ENCODE assay signal across 17 mouse cellular contexts in genomic region chr10:44078799-44079521, GRCm38 (mm10).
DNase-seq lines count a peak whose midpoint lies in the region; ATAC-seq lines count a peak whose summit lies in the region.
"Had no signal": no experiment of that assay in that cellular context is flagged by ENCODE, and none has a peak within 500 bp of the region (broad histone marks: within the 10 kb centered on the region; RNA-seq: fewer than 3 reads in every experiment).

No protein-coding gene starts in this region.

- 52% methylated on average over 6 of the region's 6 CpGs for WGBS in limb, embryonic 15.5 days
- 73% methylated on average over 6 of the region's 6 CpGs for WGBS in limb, embryonic 10.5 days
- WGBS in hindbrain, embryonic 16.5 days: 84% methylated on average over 6 of the region's 6 CpGs

- H3K4me1 ChIP-seq in limb, embryonic 15.5 days: no peaks in the 10 kb centered on the region
- no peaks in the 10 kb centered on the region for H3K4me1 ChIP-seq in limb, embryonic 10.5 days
- H3K4me1 ChIP-seq in hindbrain, embryonic 16.5 days (ENCODE audit: control insufficient read depth, insufficient read depth, low read depth, low read length): no peaks in the 10 kb centered on the region
- H3K4me1 ChIP-seq: embryonic facial prominence, embryonic 13.5 days; heart, embryonic 12.5 days; megakaryocyte, embryonic 14.5 days had no signal

- no peak for DNase-seq in limb, embryonic 10.5 days (ENCODE audit: low spot score)
- DNase-seq in 416B (ENCODE audit: low read depth): peak; percentile 89
- DNase-seq in Muller cell, postnatal 12 days (ENCODE audit: inconsistent ontology term): peak; percentile 83
- DNase-seq in fat pad, adult 2 months (ENCODE audit: extremely low read depth, low read depth, low spot score): peak; percentile 65
- DNase-seq in gastrocnemius, postnatal 14 days: no peak
- DNase-seq: cerebellum, postnatal 25 days; forebrain, postnatal 0 days; gastrocnemius, postnatal 25 days; kidney, postnatal 25 days; lung, embryonic 14.5 days; thymus, postnatal 25 days had no signal

- no peak overlapping the region for H3K4me3 ChIP-seq in limb, embryonic 15.5 days
- H3K4me3 ChIP-seq in limb, embryonic 10.5 days: no peak overlapping the region
- no peak overlapping the region for H3K4me3 ChIP-seq in hindbrain, embryonic 16.5 days (ENCODE audit: low read length)
- H3K4me3 ChIP-seq: embryonic facial prominence, embryonic 13.5 days; heart, embryonic 12.5 days; megakaryocyte, embryonic 14.5 days had no signal

- no peak overlapping the region for H3K4me2 ChIP-seq in limb, embryonic 15.5 days
- no peak overlapping the region for H3K4me2 ChIP-seq in hindbrain, embryonic 16.5 days (ENCODE audit: low read length)
- H3K4me2 ChIP-seq: embryonic facial prominence, embryonic 13.5 days; heart, embryonic 12.5 days; lung, embryonic 14.5 days had no signal

- no peaks in the 10 kb centered on the region for H3K27me3 ChIP-seq in limb, embryonic 15.5 days
- no peaks in the 10 kb centered on the region for H3K27me3 ChIP-seq in limb, embryonic 10.5 days (ENCODE audit: low read depth, poor library complexity, severe bottlenecking)
- H3K27me3 ChIP-seq in hindbrain, embryonic 16.5 days (replicated peaks; ENCODE audit: control insufficient read depth, insufficient read depth, low read length): no peaks in the 10 kb centered on the region
- H3K27me3 ChIP-seq: embryonic facial prominence, embryonic 13.5 days; heart, embryonic 12.5 days had no signal

- H3K27ac ChIP-seq in limb, embryonic 15.5 days: peak overlapping the region; percentile 47; the same call in 1 of the 2 replicates
- no peak overlapping the region for H3K27ac ChIP-seq in limb, embryonic 10.5 days
- no peak overlapping the region for H3K27ac ChIP-seq in hindbrain, embryonic 16.5 days (ENCODE audit: low read depth, low read length)
- H3K27ac ChIP-seq: embryonic facial prominence, embryonic 13.5 days had no signal

- no peaks in the 10 kb centered on the region for H3K9me3 ChIP-seq in limb, embryonic 15.5 days
- no peaks in the 10 kb centered on the region for H3K9me3 ChIP-seq in limb, embryonic 10.5 days (replicated peaks)
- H3K9me3 ChIP-seq in hindbrain, embryonic 16.5 days (ENCODE audit: control insufficient read depth, low read length): no peaks in the 10 kb centered on the region
- H3K9me3 ChIP-seq: embryonic facial prominence, embryonic 13.5 days; heart, embryonic 12.5 days; megakaryocyte, embryonic 14.5 days had no signal

- ATAC-seq in limb, embryonic 15.5 days (ENCODE audit: insufficient number of reproducible peaks, low FRiP score, low TSS enrichment, low read depth): no peak
- ATAC-seq in hindbrain, embryonic 16.5 days: no peak
- ATAC-seq: forebrain, postnatal 0 days; intestine, postnatal 0 days had no signal

- H3K36me3 ChIP-seq in limb, embryonic 15.5 days: no peaks in the 10 kb centered on the region
- H3K36me3 ChIP-seq in limb, embryonic 10.5 days: no peaks in the 10 kb centered on the region
- no peaks in the 10 kb centered on the region for H3K36me3 ChIP-seq in hindbrain, embryonic 16.5 days (ENCODE audit: control insufficient read depth, insufficient read depth, low read length)
- H3K36me3 ChIP-seq: embryonic facial prominence, embryonic 13.5 days; heart, embryonic 12.5 days had no signal

- no peak overlapping the region for H3K9ac ChIP-seq in limb, embryonic 15.5 days
- H3K9ac ChIP-seq in hindbrain, embryonic 16.5 days (ENCODE audit: low read depth, low read length): no peak overlapping the region
- H3K9ac ChIP-seq: embryonic facial prominence, embryonic 13.5 days; forebrain, postnatal 0 days; heart, embryonic 12.5 days; lung, embryonic 14.5 days had no signal

- intact Hi-C loops in gastrocnemius, postnatal 14 days (cut with DNase I; ENCODE audit: low total_unique reads): loop anchor here (10.0 kb wide), 1 partner anchor 504 kb away; the partner anchor contains the start of gene Cd24a

Comparison
In these comparisons a context has a peak if more than half of its experiments do, and no peak if none do; other contexts are left out.
1. DNase-seq: peak in 416B (single experiment), Muller cell, postnatal 12 days (single experiment) and fat pad, adult 2 months (single experiment); none in limb, embryonic 10.5 days (single experiment) and gastrocnemius, postnatal 14 days (single experiment).